Mouse (Mus musculus): ENCODE measurements at regions not wholly inside any gene's neighbourhood (a gene's known extent, or its start where the extent isn't known, plus 50 kb on each side); places are given as distances from the start of the nearest gene placed in this dataset.

DNA sequence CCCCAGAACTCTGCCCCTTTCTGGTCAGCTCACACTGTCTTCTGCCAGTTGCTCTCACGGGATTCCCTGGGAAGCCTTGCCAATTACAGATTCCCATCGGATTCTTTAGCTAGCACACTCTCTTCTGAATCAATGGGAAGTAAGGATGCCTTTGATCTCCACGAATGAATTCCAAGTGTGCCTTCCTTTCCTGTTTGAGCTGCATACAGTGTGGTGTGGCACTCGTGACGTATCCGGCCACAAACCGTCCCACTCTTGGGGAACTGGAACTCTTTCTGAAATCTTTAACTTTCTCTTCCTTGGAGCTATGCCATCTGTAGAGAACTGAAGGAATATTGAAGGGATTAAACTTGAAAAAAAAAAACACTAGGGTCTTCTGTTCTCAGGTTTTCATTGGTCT lies 243.2 kb upstream of the Foxq1 start:
- TF ChIP-seq CTCF (IDR thresholded peaks at IDR 0.05; ENCODE audit: low read depth) (no peak), EP300 (IDR thresholded peaks at IDR 0.05; ENCODE audit: low read depth) (no peak)
